Mouse (Mus musculus): ENCODE measurements at regions not wholly inside any gene's neighbourhood (a gene's known extent, or its start where the extent isn't known, plus 50 kb on each side); places are given as distances from the start of the nearest gene placed in this dataset.

- TF ChIP-seq CTCF (IDR thresholded peaks at IDR 0.05; ENCODE audit: extremely low read depth, insufficient read length, insufficient replicate concordance, low read depth, low read length): no peak
- TF ChIP-seq POLR2A (IDR thresholded peaks at IDR 0.05; ENCODE audit: low read depth, low read length): no peak
These were observed 198.6 kb upstream of the Hnrnpa3 start for GRCm38 (mm10) chr2:75460419-75460818.

Measured in small intestine, adult 2 months (tissue).